Mouse (Mus musculus): ENCODE results near the gene Msantd3. TPM values are rescaled to one million over a fixed set of nuclear protein-coding genes. Genes with fewer than 3 reads are reported as not detected.

Gene Msantd3
- total RNA-seq, 2 experiments from 2014 or later: 17.4 to 17.9 TPM

DNA sequence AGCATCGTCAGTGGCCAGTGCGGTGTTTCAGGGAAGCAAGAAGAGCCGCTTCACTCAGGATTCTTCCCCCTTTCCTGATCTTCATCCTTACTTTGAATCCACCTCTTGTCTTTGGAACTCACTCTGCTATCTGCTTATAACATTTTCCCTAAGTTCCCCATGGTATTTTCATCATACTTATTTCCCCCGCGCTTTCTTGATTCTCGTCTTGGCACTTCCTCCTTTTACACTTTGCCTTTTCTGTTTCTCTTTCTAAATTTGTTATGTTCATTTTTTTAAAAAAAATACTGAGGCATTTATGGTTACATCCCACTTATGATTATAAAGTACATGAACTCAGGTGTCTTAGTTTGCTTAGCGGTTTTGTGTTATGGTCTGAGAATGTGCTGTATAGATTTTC lies 53.1 kb downstream of the Msantd3 start:
- no peak for DNase-seq (ENCODE audit: low spot score)

DNA sequence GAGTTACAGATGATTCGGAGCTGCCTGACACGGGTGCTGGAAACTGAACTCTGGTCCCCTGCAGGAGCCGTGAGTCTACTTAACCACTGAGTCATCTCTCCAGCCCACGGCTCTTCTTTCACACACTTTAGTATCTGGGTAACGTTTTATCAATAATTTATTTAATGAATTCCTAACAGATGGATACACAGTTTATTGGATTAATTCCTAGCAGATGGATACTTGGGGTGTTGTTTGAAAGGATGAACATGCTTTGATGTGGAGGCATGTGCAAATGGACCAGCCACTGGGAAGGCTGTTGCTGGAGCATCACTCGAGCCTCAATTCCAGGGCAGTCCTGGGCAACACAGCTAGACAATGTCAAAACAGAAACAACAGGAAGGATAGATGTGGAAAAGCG lies 56.4 kb downstream of the Msantd3 start:
- DNase-seq (ENCODE audit: low spot score): no peak

DNA sequence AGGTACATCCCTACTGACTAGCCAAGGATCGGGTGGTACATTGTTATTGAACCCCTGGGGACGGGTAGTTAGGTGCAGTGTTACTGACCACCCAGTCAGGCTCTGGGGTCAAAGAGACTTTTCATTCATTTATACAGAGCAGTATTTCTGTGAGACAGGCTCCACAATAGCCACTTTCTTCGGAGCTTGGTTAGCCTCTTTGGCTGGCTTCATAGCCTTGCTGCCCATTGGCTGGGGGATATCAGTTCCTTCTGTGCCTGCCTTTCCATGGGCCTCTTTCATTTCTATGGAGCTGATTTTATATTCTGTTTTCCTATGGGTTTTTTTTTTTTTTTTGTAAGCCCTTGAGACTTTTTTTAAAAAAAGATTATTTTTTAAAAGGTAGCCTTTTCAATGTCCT lies 65.9 kb downstream of the Msantd3 start:
- no peak for DNase-seq (ENCODE audit: low spot score)

GRCm38 (mm10) chr4:48609485-48609884 lies 69.8 kb downstream of the Msantd3 start:
- no peak for DNase-seq (ENCODE audit: low spot score)

GRCm38 (mm10) chr4:48610251-48610650 lies 70.5 kb downstream of the Msantd3 start:
- DNase-seq (ENCODE audit: low spot score): no peak

Other genes starting within 250 kb of the Msantd3 start
- gene Tex10, start 66.5 kb upstream of the Msantd3 start, total RNA-seq (2021): 10 to 100 TPM; 11.1 to 11.6 TPM
- gene Tmeff1, start 45.2 kb downstream of the Msantd3 start, total RNA-seq (2021): under 1 TPM; 0.52 to 0.66 TPM
- gene Cavin4, start 123.6 kb downstream of the Msantd3 start, total RNA-seq (2021): 100 to 1,000 TPM; 118 to 136 TPM

Measured in gastrocnemius, adult 18-20 months (tissue).